Mouse (Mus musculus): ENCODE results near the gene Acly.
"Not testable (repeated sequence)": the region's sequence is repeated elsewhere in the genome, so short reads cannot be mapped to it uniquely, and the experiment has no call there.

Acly gene

DNA sequence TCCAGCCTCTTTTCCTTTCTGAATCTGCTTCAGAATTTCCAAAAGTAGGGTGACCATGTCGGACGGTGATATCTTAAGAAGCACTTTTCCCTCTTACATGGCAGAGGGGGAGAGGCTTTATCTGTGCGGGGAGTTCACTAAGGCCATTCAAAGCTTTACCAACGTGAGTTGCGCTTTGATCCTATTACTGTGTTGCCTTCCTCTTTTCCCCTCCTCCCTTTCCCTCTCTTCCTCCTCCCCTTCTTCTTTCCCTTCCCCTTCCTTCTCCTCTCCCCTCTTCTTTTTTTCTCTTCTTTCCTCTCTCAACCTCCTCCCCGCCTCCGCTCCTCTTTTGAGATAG, 17.9 kb upstream of the Acly start:
- no peak for DNase-seq (ENCODE audit: low read depth in 1 of 2, low spot score in 2 of 2)

DNA sequence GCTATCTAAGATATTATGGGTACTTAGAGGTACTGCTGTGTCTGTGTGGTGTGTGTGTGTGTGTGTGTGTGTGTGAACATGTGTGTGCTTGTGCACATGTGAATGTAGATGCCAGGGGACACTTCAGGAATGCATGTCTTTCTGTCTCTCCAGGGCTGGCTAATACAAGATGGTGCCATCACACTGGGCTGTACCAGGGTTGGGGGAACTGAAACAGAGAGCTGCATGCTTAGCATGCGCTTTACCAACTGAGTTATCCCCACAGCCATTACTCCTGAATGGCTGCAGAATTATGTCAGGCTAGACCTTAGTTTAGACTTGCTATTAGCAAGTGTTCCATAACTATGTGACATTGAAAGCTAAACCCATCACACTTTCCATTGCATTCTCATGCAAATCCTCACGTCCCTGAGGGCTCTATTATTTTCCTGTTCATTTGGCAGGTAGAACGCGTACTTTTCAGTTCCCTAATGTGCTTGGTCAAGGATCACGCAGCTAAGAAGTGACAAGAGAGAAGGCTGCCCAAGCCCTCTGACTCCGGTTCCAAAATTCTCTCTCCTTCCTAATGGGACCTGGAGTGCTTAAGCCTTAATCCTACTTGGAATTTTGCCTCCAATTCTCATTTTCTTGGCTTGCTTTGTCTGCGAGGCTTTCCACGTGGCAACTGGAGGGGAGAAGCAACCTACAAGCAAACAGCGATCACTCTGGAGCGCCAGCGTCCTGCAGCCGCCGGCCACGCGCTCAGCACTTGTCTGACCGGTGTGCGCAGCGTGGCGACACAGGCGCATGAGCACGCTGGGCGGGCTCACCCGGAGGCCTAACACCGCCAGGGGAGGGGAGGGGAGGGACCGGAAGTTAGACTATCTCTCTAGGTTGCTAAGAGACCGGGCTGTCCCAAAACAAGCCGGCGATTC, 17.3 kb upstream of the Acly start, which contains the start of gene Ttc25:
Gene Ttc25, plus strand, starts transcription at position 776 of the 914 bp plus-strand sequence.
- peak; percentile 59 to 63 for DNase-seq (ENCODE audit: low read depth in 1 of 2, low spot score in 2 of 2)

DNA sequence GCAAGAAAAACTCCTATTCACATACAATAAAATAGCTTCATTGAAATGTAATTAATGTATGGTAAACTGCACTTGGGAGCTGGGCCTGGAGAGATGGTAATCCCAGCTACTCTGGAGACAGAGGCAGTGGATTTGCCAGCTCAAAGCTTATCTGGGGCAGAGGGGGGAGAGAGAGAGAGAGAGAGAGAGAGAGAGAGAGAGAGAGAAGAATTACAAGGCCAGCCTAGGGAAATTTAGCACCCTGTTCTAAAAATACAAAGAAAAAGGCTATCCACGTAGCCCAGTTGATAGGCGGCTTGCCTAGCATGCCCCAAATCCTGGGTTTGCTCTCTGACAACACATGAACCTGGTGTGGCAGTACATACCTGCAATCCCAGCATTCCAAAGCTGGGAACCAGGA, 13.8 kb upstream of the Acly start:
- DNase-seq (ENCODE audit: low read depth in 1 of 2, low spot score in 2 of 2), result no peak

DNA sequence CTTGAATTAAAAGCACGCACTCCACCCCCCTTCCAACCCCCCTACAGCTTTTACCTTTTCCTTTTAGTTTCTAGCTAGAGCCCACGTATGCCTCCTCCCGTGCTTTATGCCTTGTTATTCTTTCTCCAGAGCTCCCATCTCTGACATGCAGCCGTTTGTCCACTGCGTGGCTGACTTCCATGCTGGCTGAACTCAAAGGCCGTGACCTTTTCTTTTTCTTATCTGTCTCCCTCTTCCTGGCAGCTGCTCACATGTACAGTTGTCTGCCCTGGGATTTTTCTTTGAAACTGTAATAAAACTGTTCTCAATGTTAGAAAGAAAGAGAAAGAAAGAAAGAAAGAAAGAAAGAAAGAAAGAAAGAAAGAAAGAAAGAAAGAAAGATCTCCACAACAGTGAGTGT, 13.2 kb upstream of the Acly start:
- no peak for DNase-seq (ENCODE audit: low read depth in 1 of 2, low spot score in 2 of 2)

DNA sequence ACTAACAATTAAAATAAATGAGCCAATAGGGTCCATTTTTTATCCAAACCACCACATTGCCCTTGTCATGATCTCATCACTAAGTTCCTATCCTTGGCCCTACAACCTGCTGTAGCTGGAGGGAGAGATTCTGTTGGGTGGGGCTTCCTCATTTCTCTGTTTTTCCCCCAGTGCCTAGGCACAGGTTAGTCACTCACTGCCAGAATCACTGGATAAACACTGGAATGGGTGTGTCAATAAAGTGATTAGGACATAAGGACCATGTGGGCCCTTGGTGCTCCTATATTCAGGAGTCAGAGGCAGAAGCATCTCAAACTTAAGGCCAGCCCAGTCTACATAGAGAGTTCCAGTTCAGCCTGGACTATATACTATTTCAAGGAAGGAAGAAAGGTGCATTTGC, 8.7 kb upstream of the Acly start:
- DNase-seq (ENCODE audit: low read depth in 1 of 2, low spot score in 2 of 2), result no peak

DNA sequence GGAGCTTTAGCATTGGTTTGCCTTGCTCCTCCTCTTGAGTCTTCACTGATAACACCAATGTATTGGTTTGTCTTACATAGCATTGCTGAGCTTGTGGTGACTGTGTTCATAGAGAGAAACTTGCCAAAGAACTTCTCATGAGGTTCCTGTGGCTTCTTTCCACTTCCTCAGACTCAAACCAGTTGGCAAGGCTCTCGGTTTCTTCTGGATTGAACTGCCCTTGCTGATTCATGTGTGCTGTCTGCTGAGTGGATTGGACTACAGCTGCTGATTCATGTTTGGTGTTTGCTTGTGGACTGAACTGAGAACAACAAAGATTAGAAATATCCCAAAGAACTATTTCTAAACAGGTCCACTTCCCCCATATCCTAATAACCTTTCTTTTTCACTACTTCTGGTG, 8.2 kb upstream of the Acly start:
- no peak for DNase-seq (ENCODE audit: low read depth in 1 of 2, low spot score in 2 of 2)

DNA sequence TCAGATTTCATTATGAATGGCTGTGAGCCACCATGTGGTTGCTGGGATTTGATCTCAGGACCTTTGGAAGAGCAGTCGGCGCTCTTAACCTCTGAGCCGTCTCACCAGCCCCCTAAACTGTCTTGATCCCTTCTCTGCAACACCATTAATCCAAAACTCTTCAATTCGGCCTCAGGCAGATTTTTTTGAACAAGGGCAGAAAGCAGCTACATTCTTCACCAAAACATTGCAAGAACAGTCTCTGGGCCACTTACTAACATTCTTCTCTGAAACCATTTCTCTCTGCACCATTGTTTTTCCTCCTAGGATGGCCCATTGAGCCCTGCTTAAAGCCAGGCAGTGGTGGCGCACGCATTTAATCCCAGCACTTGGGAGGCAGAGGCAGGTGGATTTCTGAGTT, 7.0 kb upstream of the Acly start:
- not testable (repeated sequence) for DNase-seq (ENCODE audit: low read depth in 1 of 2, low spot score in 2 of 2)

DNA sequence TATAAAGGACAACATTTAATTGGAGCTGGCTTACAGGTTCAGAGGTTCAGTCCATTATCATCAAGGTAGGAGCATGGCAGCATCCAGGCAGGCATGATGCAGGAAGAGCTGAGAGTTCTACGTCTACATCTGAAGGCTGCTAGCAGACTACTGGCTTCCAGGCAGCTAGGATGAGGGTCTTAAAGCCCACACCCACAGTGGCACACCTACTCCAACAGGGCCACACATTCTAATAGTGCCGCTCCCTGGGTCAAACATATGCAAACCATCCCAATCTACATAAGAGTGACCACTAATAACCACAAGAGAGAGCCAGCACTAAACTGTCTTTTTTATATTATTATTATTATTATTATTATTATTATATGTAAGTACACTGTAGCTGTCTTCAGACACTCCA, 6.6 kb upstream of the Acly start:
- DNase-seq (ENCODE audit: low read depth in 1 of 2, low spot score in 2 of 2), result not testable (repeated sequence)

DNA sequence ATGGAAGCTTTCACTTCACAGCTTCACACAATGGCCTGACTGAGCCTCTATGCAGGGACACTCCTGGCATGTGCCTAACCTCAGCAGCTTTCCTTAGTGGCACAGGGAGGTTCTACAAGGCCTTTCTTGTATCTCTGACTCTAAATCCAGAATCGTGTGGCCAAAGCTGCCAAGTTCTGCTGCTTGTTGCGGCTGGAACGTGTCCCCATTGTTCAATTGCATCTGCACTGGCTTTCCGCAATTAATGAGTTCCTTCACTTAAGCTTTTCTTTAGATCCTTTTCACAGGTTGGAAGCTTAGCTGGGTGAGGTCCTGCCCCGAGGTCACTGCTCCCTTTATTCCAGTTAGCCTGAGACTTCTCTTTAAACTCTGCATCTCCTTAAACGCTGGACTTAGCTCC, 6.1 kb upstream of the Acly start:
- no peak for DNase-seq (ENCODE audit: low read depth in 1 of 2, low spot score in 2 of 2)

DNA sequence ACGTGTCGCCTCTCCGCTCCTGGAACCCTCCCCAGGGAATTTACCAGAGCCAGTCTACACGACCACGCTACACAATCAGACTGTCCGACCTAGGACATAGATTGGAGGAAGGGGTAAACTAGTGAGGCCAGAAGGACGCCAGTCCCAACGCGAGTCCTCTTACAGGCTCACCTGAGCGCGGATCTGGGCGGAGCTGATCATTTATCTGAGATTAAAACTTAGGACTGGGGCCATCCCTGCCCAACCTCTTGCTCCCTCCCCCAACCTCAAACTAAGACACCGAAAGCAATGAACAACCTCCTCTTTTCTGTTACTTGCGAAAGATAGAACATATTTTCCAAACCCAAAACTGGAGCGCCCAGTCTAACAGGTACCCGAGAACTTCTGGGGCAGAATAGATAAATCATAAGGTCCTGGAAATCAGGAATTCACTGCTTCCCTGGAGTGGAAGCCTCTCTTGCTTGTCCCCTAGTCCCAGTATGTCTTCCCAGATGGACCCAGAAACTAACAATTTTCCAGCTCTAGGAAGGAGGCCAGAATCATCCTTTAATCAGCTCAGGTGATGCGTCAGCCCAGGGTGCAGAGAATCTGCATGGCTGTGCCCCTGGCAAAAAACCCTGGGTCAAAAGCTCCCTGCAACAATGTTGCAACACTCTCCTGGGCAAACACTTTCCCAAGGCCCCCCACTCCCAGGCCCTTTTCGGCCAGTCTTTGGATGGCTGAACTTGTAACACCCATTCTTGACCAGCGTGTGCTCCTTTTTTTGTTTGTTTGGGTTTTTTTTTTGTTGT, 770 bp upstream of the Acly start:
- no peak for DNase-seq (ENCODE audit: low read depth in 1 of 2, low spot score in 2 of 2)

DNA sequence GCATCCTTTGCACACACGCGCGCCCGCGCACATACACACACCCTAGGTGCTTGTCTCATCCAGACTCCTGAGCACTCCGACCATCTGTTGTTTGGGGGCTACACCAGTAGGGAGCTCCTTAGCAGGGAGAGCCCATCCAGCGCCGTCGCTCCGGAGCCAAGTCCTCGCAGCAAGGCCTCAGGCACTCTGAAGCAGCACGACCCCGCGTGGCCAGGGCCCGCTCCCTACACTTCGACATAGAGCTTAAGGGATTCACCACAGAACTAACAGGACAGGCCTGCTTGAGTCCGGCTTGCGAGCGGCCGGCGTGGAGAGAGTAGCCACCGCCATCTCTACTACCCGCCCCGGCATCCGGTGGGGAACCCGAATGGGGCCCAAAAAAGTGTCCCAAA, 738 bp downstream of the Acly start:
- no peak for DNase-seq (ENCODE audit: low read depth in 1 of 2, low spot score in 2 of 2)

DNA sequence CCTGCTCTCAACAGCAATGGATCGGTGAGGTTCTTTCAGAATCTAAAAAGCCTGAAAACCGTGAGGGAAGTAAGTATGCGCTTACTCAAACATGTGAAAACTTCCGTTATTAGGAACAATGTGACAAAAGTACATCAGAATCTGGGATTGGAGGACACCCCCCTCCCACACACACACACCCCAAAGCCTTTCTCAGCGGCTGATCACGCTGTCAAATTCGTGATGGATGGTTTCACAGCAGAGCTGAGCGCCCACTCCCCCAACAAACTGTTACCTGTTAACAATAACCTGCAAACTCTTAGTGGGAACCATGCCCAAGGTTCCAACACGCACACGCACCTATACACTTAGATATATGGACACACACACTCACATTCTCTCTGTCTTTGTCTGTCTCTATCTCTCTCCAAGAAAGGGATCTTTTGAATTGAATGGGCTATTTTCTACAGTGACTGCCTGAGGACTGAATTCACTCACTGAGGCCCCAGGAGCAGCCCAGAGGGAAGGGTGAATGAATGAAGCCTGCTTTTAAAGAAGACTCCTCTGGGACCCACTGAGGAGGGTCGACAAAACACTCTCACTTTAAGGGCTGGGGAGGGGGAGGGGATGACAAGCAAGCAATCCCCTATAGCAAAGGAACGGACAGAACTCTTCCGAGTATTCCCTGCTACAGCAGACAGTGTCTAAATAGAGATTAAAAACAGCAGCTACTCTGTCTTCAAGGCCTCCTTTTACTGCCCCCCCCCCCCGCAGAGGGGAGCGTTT, 1.6 kb downstream of the Acly start:
- no peak for DNase-seq (ENCODE audit: low read depth in 1 of 2, low spot score in 2 of 2)

DNA sequence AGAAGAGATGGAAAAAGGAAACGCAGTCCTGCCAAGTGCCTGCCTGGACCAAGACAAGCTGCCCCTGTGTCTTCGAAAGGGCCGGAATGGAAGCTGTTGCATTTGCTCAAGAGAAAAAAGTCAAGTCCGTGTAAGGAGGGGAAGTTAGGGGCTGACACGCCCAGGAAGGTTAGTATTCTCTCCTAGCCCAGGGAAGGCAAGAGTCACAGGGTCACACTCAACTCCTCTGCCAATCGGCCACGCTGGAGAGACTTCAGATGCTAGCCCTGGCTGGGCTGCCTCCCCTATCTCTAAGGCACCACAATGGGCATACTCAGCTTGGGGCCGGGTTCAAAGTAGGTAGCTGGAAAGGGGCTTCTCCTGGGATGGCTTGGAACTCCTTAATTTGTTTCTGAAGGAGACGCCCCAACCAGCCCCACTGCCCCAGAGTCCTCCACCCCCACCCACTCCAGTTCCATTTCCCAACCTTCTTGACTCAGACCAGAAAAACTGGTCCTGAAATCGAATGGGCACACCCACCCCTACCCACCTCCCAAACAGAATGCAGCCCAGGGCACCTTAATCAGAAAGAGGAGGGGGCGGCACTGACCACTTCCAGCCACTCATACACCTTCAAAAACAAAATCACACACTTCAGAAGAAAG, 2.7 kb downstream of the Acly start:
- no peak for DNase-seq (ENCODE audit: low read depth in 1 of 2, low spot score in 2 of 2)

DNA sequence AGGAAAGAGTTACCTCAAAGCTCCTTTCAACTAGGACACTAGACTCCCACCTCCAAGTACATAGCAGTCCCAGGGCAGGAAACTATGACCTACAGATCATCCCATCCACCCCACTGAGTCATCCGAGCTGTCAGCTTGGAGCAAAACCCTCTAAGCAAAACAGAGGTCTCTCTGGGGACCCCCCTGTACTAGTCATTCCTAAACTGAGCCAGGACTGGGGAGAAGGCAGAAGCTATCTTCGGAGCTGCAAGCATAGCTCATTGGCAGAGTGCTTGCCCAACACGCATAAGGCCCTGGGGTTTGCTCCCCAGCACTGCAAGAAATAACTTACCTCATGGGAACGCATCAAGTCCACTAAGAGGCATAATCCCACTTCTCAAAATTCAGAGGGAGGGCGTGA, 3.4 kb downstream of the Acly start:
- DNase-seq (ENCODE audit: low read depth in 1 of 2, low spot score in 2 of 2), result no peak

DNA sequence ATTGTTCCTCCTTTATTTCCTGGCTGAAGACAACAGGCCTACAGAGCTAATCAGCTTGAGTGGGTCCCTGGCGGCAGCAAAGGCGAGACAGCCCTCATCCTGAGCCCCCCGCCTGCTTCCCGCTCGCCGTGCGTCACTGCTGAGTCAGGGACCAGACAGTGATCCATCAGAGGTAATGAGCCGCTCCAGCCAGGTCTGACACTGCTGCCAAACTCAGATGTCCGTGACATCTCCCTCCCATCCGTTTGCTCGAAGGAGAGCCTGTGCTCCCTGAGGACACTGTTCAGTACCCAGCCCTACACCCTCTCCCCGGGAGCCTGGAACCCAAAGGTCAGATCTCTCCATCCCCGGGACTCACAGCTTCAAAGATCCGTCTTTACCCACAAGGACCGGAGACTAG, 7.0 kb downstream of the Acly start:
- DNase-seq (ENCODE audit: low read depth in 1 of 2, low spot score in 2 of 2), result no peak

DNA sequence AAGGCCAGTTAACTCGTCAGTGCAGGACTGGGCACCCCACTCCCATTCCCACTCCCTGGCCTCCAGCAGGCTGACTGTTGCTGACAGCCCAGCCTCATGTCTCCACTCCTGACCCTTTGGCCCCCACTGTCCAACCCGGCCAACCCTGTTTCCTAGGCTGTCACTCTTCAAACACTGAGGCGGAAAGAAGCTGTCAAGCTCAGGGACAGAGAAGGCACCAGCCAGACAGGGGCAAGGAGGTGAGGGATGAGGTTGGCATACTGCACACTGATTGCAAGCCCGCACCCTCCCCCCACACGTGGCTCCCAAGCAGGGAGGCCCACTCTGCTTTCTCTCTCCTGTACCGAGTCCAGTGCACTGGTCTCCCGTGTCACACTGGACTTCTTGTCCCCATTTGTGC, 8.6 kb downstream of the Acly start:
- DNase-seq (ENCODE audit: low read depth in 1 of 2, low spot score in 2 of 2), result no peak

DNA sequence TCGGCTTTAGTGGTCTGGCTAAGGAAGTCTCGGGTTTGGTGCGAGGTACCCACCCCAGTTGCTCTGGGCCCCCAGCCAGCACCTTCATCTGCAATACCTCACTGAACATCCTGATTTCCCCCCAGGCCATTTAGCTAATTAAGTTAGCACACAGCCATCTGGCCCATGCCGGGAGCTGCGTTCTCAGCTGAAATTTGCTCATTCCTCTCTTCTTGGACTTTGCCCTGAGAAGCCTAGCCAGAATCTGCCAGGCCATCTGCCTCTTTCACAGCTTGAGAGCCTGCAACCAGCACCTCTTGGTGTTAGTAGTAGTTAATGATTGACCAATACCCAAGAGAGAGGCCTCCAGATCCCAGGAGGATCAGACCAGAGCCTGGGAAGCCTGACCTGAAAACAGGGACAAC, 9.6 kb downstream of the Acly start:
- DNase-seq (ENCODE audit: low read depth in 1 of 2, low spot score in 2 of 2), result no peak

DNA sequence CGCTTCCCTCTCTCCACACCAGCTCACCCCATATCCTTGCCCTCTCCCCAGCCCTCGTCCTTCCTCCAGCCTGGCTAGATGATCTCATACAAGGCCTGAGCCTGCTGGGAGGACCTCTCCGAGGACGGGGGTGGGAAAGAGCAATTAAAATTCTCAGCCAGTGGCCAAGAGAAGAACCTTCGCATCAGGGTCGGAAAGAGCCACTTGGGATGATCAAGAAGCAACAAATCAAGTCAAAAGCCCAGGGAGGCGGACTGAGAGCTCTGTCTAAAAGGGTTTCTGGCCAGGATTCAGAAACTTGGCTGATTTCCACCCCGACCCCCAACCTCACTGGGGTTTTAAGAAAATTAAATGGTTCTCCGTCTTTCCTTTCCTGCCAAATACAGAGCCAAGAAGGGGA, 11.5 kb downstream of the Acly start:
- no peak for DNase-seq (ENCODE audit: low read depth in 1 of 2, low spot score in 2 of 2)

DNA sequence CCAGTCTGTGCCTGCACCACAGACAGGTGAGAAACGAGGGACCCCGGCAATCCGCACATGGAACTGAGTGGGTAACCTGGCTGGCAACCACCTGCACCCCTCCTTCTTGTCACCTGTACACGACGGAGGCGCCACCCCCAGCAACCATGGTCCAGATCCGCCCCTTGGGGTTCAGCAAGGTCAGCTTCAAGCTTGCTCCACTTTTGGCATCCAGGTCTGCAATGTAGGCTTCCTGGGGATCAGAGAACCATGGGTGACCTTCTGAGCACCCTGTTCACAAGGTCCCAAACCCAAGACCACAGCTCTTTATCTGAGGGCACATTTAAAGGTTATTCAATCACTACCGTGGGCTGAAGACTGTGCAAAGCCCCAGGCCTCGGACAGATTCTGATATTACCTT, 12.0 kb downstream of the Acly start:
- no peak for DNase-seq (ENCODE audit: low read depth in 1 of 2, low spot score in 2 of 2)

DNA sequence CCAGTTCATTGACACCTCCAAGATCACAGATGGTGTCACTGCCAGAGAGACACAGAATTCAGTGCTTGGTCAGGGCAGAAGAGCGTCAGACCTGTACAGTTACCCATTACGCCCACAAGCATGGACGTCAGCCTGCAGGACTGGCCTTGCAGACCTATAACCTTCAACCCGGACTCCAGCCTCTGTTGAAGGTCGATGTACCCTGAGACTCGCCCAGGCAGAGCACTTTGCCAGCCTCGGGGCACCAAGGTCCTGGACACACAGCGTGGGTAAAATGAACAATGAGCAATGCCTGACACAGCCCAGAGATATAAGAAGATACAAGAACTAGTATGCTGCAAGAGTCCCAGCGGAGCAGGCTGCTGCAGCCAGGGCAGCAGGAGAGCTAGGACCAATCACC, 12.7 kb downstream of the Acly start:
- DNase-seq (ENCODE audit: low read depth in 1 of 2, low spot score in 2 of 2), result no peak

DNA sequence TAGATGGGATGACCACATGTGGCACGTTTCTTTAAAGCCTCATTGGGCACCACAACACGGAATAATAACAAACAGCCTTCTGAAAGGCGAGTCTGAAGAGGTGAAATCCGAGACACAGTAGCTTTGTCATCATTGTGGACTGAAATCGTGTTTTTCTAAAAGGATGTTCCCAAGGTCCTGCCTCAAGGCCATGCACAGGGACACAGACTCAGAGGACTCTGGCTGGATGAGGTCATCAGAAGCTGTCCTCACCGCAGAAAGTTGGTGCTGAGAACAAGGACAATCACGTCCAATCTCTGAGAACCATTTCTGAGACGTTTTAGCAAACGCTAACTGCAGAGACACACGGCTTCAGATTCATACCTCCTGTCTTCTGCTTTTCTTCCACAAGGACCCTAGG, 14.1 kb downstream of the Acly start:
- no peak for DNase-seq (ENCODE audit: low read depth in 1 of 2, low spot score in 2 of 2)
